Mouse (Mus musculus) MEL (cell line): ENCODE measurements around the gene Tbc1d10c. TPM values are rescaled to one million over a fixed set of nuclear protein-coding genes. Genes with fewer than 3 reads are reported as not detected.

Source experiments
- DNase-seq: peaks from one replicate; pipeline ENCODE4 v3.0.0; 2011; ENCODE audit warnings: low read depth, low spot score
- H3K27ac ChIP-seq: 2 replicates; pipeline ENCODE4 v1.5.1; 2012; ENCODE audit warnings: low read depth, mild to moderate bottlenecking, control low read depth, low read length, moderate library complexity; ENCODE audit not compliant: control insufficient read depth
- H3K27me3 ChIP-seq, 2 experiments: fragments of 150-350 bp in 1 of 2; sonication (generic) in 1 of 2; 2 replicates each; pipeline ENCODE4 v1.6.1; 2012; ENCODE audit warnings: low read length in 2 of 2, mild to moderate bottlenecking in 2 of 2, improper control_type of control experiment in 1 of 2, moderate library complexity in 1 of 2; ENCODE audit not compliant: insufficient read depth in 2 of 2, control insufficient read depth in 1 of 2
- H3K36me3 ChIP-seq, 2 experiments: 2 replicates each; pipeline ENCODE4 v1.6.1; 2012 to 2014; ENCODE audit warnings: low read length in 2 of 2, improper control_type of control experiment in 1 of 2, inconsistent platforms in 1 of 2, mild to moderate bottlenecking in 1 of 2; ENCODE audit not compliant: insufficient read depth in 2 of 2, control insufficient read depth in 1 of 2
- H3K4me1 ChIP-seq, 2 experiments: fragments of 150-350 bp in 1 of 2; sonication (generic) in 1 of 2; 2 replicates each; pipeline ENCODE4 v1.6.1; 2012; ENCODE audit warnings: low read length in 2 of 2, improper control_type of control experiment in 1 of 2, mild to moderate bottlenecking in 1 of 2; ENCODE audit not compliant: insufficient read depth in 2 of 2, control insufficient read depth in 1 of 2
- H3K4me3 ChIP-seq, 2 experiments: fragments of 150-350 bp in 1 of 2; sonication (generic) in 1 of 2; 2 replicates each; pipeline ENCODE4 v1.5.1; 2012; ENCODE audit warnings: low read depth in 2 of 2, low read length in 2 of 2, mild to moderate bottlenecking in 2 of 2, moderate library complexity in 2 of 2, control low read depth in 1 of 2, improper control_type of control experiment in 1 of 2; ENCODE audit not compliant: control insufficient read depth in 1 of 2, insufficient read depth in 1 of 2
- H3K79me2 ChIP-seq: 2 replicates; pipeline ENCODE4 v1.6.1; 2012; ENCODE audit warnings: mild to moderate bottlenecking, low read length, moderate library complexity; ENCODE audit not compliant: control insufficient read depth, poor library complexity, insufficient read depth
- H3K9ac ChIP-seq: 2 replicates; pipeline ENCODE4 v1.6.1; 2012; ENCODE audit warnings: low read depth, mild to moderate bottlenecking, control low read depth, low read length, moderate library complexity; ENCODE audit not compliant: control insufficient read depth, poor library complexity, severe bottlenecking
- H3K9me3 ChIP-seq: fragments of 150-350 bp; sonication (generic); replicated peaks from 2 replicates; pipeline ENCODE4 v1.6.1; 2012; ENCODE audit warnings: mild to moderate bottlenecking, low read length, improper control_type of control experiment, moderate library complexity; ENCODE audit not compliant: insufficient read depth
- BHLHE40 ChIP-seq: IDR thresholded peaks from 2 replicates; pipeline ENCODE4 v1.6.1; 2012; ENCODE audit warnings: low read depth, mild to moderate bottlenecking, inconsistent platforms, low read length, improper control_type of control experiment, borderline replicate concordance
- CHD1 ChIP-seq: IDR thresholded peaks from 2 replicates; pipeline ENCODE4 v1.6.1; 2012; ENCODE audit warnings: low read depth, mild to moderate bottlenecking, inconsistent platforms, low read length, improper control_type of control experiment
- CHD2 ChIP-seq: IDR thresholded peaks from 2 replicates; pipeline ENCODE4 v1.6.1; 2011; ENCODE audit warnings: low read length, improper control_type of control experiment
- E2F4 ChIP-seq: IDR thresholded peaks from 2 replicates; pipeline ENCODE4 v1.6.1; 2011; ENCODE audit warnings: low read depth, low read length, improper control_type of control experiment, borderline replicate concordance
- ETS1 ChIP-seq: IDR thresholded peaks from 2 replicates; pipeline ENCODE4 v1.6.1; 2012; ENCODE audit warnings: low read depth, mild to moderate bottlenecking, inconsistent platforms, low read length, improper control_type of control experiment, moderate library complexity
- GABPA ChIP-seq: IDR thresholded peaks from 2 replicates; pipeline ENCODE4 v1.6.1; 2012; ENCODE audit warnings: low read depth, mild to moderate bottlenecking, inconsistent platforms, low read length, improper control_type of control experiment, moderate library complexity
- GATA1 ChIP-seq: IDR thresholded peaks from 2 replicates; pipeline ENCODE4 v1.6.1; 2011; ENCODE audit warnings: low read depth, low read length, improper control_type of control experiment
- HCFC1 ChIP-seq: IDR thresholded peaks from 2 replicates; pipeline ENCODE4 v1.6.1; 2012; ENCODE audit warnings: low read depth, mild to moderate bottlenecking, inconsistent platforms, low read length, improper control_type of control experiment, moderate library complexity
- JUND ChIP-seq: IDR thresholded peaks from 2 replicates; pipeline ENCODE4 v1.6.1; 2011; ENCODE audit warnings: low read depth, mild to moderate bottlenecking, improper control_type of control experiment, low read length
- KAT2A ChIP-seq: conservative IDR thresholded peaks from 2 replicates; pipeline ENCODE4 v1.6.1; 2012; ENCODE audit warnings: low read depth, low read length, improper control_type of control experiment, inconsistent platforms
- MEF2A ChIP-seq: IDR thresholded peaks from 2 replicates; pipeline ENCODE4 v1.6.1; 2014; ENCODE audit warnings: low read depth, mild to moderate bottlenecking, inconsistent platforms, low read length, improper control_type of control experiment; ENCODE audit not compliant: poor library complexity, insufficient replicate concordance, severe bottlenecking; ENCODE audit errors: extremely low read depth
- MXI1 ChIP-seq: IDR thresholded peaks from 2 replicates; pipeline ENCODE4 v1.6.1; 2011; ENCODE audit warnings: mild to moderate bottlenecking, low read depth, low read length, improper control_type of control experiment
- NELFE ChIP-seq: IDR thresholded peaks from 2 replicates; pipeline ENCODE4 v1.6.1; 2011; ENCODE audit warnings: low read depth, low read length, improper control_type of control experiment
- NRF1 ChIP-seq: IDR thresholded peaks from 2 replicates; pipeline ENCODE4 v1.6.1; 2014; ENCODE audit warnings: low read depth, mild to moderate bottlenecking, inconsistent platforms, low read length, improper control_type of control experiment, moderate library complexity; ENCODE audit not compliant: poor library complexity, insufficient read depth, severe bottlenecking
- POLR2A ChIP-seq, 2 experiments: IDR thresholded peaks; 2 replicates each; pipeline ENCODE4 v1.6.1; 2011 to 2012; ENCODE audit warnings: low read length in 2 of 2, mild to moderate bottlenecking in 2 of 2, control low read depth in 1 of 2, improper control_type of control experiment in 1 of 2, low read depth in 1 of 2, moderate library complexity in 1 of 2; ENCODE audit not compliant: control insufficient read depth in 1 of 2, insufficient read depth in 1 of 2, poor library complexity in 1 of 2
- POLR2AphosphoS5 ChIP-seq: IDR thresholded peaks from 2 replicates; pipeline ENCODE4 v1.6.1; 2012; ENCODE audit warnings: low read depth, borderline replicate concordance, mild to moderate bottlenecking, inconsistent platforms, low read length, moderate library complexity, mixed read lengths
- RAD21 ChIP-seq: IDR thresholded peaks from 2 replicates; pipeline ENCODE4 v1.6.1; 2011; ENCODE audit warnings: mild to moderate bottlenecking, low read depth, low read length, improper control_type of control experiment
- RCOR1 ChIP-seq: IDR thresholded peaks from 2 replicates; pipeline ENCODE4 v1.6.1; 2012; ENCODE audit warnings: low read depth, mild to moderate bottlenecking, inconsistent platforms, low read length, improper control_type of control experiment
- SMC3 ChIP-seq: IDR thresholded peaks from 2 replicates; pipeline ENCODE4 v1.6.1; 2011; ENCODE audit warnings: low read depth, low read length, improper control_type of control experiment
- TCF12 ChIP-seq: IDR thresholded peaks from 2 replicates; pipeline ENCODE4 v1.6.1; 2014; ENCODE audit warnings: low read depth, mild to moderate bottlenecking, inconsistent platforms, low read length, improper control_type of control experiment, moderate library complexity
- UBTF ChIP-seq: IDR thresholded peaks from 2 replicates; pipeline ENCODE4 v1.6.1; 2012; ENCODE audit warnings: low read depth, mild to moderate bottlenecking, inconsistent platforms, low read length, improper control_type of control experiment, moderate library complexity, borderline replicate concordance; ENCODE audit not compliant: insufficient read depth
- USF1 ChIP-seq: IDR thresholded peaks from 2 replicates; pipeline ENCODE4 v1.6.1; 2014; ENCODE audit warnings: low read depth, mild to moderate bottlenecking, inconsistent platforms, low read length, improper control_type of control experiment, moderate library complexity
- ZKSCAN1 ChIP-seq: IDR thresholded peaks from 2 replicates; pipeline ENCODE4 v1.6.1; 2012; ENCODE audit warnings: low read depth, mild to moderate bottlenecking, inconsistent platforms, low read length, improper control_type of control experiment, moderate library complexity
- ZNF384 ChIP-seq: IDR thresholded peaks from 2 replicates; pipeline ENCODE4 v1.6.1; 2012; ENCODE audit warnings: low read depth, mild to moderate bottlenecking, inconsistent platforms, low read length, improper control_type of control experiment
- polyA plus RNA-seq, 2 experiments: library from polyadenylated mRNA; stranded (reverse) in 1 of 2; unstranded in 1 of 2; fragments of >175 nt in 1 of 2; fragments of >200 nt in 1 of 2; gene quantifications; 2 replicates each; pipeline versions ENCODE4 v1.2.1 to v1.2.4; 2012; ENCODE audit warnings: low replicate concordance in 2 of 2, low read depth in 1 of 2; ENCODE audit not compliant: insufficient read length in 2 of 2, insufficient read depth in 1 of 2, missing spikeins in 1 of 2
- total RNA-seq: library from RNA; depleted of rRNA; stranded (reverse); fragments of 300-350 nt; gene quantifications from 2 replicates; pipeline ENCODE4 v1.2.3, GENCODE M21; 2012

Tbc1d10c gene
- total and polyA plus RNA-seq, 3 experiments, result 14.0 to 15.5 TPM; not detected in 1

DNA sequence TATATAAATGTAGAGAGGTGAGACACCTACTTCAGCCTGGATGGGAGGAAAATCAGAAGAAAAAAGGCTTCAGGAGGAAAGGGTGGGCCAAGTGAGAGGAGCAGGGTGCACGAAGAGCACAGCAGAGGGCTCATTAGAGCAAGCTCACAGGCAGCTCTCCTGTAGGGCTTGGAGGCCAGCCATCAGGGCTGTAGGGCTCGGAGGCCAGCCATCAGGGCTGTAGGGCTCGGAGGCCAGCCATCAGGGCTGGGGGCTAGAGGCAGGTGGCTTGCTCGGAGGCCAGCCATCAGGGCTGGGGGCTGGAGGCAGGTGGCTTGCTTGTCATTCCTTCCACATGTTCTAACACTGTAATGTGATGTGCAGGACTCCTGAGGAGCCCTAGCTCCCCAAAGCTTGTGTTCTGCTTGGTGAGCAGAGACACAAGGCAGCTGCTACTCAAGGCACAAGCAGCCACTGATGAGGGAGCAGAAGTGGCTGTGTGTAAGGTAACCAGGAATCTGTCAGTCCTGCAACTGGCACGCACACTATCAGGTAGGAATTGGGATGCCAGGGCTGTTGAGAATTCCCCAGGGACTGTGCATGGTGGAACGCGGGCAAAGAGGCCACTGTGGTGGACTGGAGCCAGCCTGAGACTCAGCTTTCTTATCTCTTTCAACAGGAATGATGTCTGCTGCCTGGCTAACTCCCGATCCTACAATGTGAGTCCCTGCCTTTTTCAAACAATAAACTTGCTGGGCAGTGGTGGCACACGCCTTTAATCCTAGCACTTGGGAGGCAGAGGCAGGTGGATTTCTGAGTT is 24.2 kb downstream of the Tbc1d10c start:
- Histone ChIP-seq H3K27ac (no peak overlapping the region), H3K36me3 (peaks cover 0 to 14% of the 10 kb centered on the region in 2 experiments; a peak in 2 of 4 replicates), H3K9me3 (no peaks in the 10 kb centered on the region), H3K4me1 (peaks cover 2 to 26% of the 10 kb centered on the region in 2 experiments), H3K9ac (no peak overlapping the region), H3K4me3 (no peak overlapping the region), H3K79me2 (peaks cover 2% of the 10 kb centered on the region; the same call in 1 of the 2 replicates), H3K27me3 (no peaks in the 10 kb centered on the region)
- TF ChIP-seq RAD21 (no peak), ZKSCAN1 (no peak), MXI1 (no peak), ZNF384 (no peak), JUND (no peak), NELFE (no peak), MEF2A (no peak), GABPA (no peak), RCOR1 (no peak), E2F4 (no peak), USF1 (no peak), POLR2A (IDR thresholded peaks at IDR 0.05; ENCODE audit: control insufficient read depth in 1 of 2, insufficient read depth in 1 of 2, low read depth in 1 of 2, low read length in 2 of 2, poor library complexity in 1 of 2) (no peak), NRF1 (no peak), KAT2A (no peak), POLR2AphosphoS5 (no peak)
- no peak for DNase-seq

DNA sequence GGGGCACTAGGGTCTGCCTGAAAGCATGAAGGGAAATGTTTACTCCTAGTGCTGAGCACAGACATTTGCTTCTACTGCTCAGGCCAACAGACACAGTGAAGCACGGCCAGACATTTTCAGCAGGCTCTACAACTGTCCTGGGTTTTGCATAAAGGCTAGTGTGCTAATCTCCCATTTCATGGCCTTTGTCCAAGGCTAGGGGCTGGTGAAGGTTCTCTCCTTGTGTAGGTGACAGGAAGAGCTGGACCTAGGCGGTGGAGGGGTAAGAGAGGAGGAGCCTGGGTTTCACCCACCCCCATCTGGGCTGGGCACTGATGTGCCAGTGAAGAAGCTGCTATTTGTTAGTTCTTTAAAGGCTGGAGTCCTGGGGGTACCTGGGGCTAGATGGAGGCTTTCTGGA is 26.4 kb downstream of the Tbc1d10c start:
- no peak overlapping the region for H3K27ac ChIP-seq
- no peak for DNase-seq
- H3K4me1 ChIP-seq, result peaks cover 2 to 20% of the 10 kb centered on the region in 2 experiments
- H3K79me2 ChIP-seq, result peaks cover 4% of the 10 kb centered on the region
- H3K9ac ChIP-seq, result no peak overlapping the region
- TF ChIP-seq GATA1 (no peak), E2F4 (no peak), ZNF384 (no peak), TCF12 (no peak), BHLHE40 (no peak), CHD1 (no peak), UBTF (no peak), ETS1 (no peak), HCFC1 (no peak), CHD2 (no peak), USF1 (no peak), SMC3 (no peak), ZKSCAN1 (no peak), NRF1 (no peak)
- TF ChIP-seq, all 39 proteins: peak for 0
- Histone ChIP-seq H3K27me3 (no peaks in the 10 kb centered on the region), H3K9me3 (no peaks in the 10 kb centered on the region), H3K4me3 (no peak overlapping the region), H3K36me3 (peaks cover 0 to 10% of the 10 kb centered on the region in 2 experiments; a peak in 3 of 4 replicates)
